Mouse (Mus musculus): ENCODE results near the gene Trp53tg5. TPM values are rescaled to one million over a fixed set of nuclear protein-coding genes. Genes with fewer than 3 reads are reported as not detected.

The Trp53tg5 gene
- polyA plus RNA-seq, 1 experiment from 2014 or later, result not detected

DNA sequence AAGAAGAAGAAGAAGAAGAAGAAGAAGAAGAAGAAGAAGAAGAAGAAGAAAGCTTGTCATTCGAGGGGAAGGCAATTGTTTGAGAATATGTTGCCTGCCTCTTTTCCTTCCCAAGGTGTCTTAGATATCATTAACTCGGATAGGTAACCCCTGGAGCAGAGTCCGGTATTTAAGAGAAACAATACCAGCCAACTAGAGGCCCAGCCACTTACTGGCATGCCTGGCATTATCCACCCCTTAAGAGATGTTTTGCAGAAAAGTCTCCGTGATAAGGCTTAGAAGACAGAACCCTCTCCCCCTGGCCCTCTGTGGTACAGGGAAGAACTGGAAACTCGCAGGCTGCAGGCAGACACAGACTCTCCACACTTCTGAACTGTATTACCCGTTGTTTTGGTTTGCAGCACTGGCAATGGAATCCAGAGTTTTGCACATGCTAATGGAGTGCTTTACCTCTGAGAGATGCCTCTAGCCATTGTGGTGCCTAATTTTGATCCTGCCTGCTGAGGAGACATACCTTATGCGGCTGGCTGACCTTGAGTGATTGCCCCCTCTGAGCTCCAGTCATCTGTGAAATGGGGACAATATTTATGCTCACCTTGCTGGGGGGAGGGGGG is 19.5 kb downstream of the Trp53tg5 start:
- H3K27me3 ChIP-seq (ENCODE audit: low read depth, poor library complexity, severe bottlenecking), result peaks cover 4% of the 10 kb centered on the region
- H3K36me3 ChIP-seq, result no peaks in the 10 kb centered on the region
- no peak overlapping the region for H3K4me3 ChIP-seq
- H3K27ac ChIP-seq (replicated peaks), result no peak overlapping the region
- 75% methylated on average over 7 of the region's 7 CpGs for WGBS
- H3K4me1 ChIP-seq, result peaks cover 23% of the 10 kb centered on the region
- no peak for DNase-seq (ENCODE audit: low spot score)
- no peaks in the 10 kb centered on the region for H3K9me3 ChIP-seq (replicated peaks)

DNA sequence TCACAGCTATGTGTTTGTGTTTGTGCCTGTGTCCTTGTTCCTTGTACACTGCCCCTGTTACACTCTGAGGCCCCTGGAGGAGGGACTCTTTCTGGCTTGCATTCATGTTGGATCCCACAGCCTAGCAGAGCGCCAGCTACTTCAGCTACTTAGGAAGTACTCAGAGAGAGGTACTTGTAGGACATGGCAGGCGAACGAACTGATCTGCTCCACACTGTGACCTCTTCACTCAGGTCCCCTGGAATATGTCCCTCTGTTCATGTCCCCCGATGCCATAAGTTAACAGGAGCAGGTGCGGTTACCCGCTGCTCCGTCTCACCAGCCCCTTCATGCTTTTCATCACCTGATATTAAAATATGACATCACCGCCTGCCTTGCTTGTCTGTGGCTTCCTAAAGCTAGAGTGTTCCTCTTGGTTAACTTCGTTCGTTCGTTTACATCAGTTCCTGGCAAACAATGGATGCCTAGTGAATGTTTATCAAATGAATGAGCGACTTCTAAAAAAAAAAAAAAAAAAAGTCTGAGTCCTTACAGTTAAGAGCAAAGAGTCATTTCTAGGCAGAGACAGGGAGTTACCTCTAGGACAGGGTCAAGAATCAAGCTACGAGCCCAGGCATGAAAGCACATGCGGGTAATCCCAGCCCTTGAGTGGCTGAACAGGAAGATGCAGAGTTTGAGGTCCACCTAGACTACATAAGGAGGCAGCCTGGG is 20.3 kb downstream of the Trp53tg5 start:
- peaks cover 4% of the 10 kb centered on the region for H3K27me3 ChIP-seq (ENCODE audit: low read depth, poor library complexity, severe bottlenecking)
- DNase-seq (ENCODE audit: low spot score), result no peak
- H3K4me3 ChIP-seq, result no peak overlapping the region
- H3K9me3 ChIP-seq (replicated peaks), result no peaks in the 10 kb centered on the region
- H3K27ac ChIP-seq (replicated peaks), result no peak overlapping the region
- WGBS, result 88% methylated on average over 14 of the region's 14 CpGs
- H3K36me3 ChIP-seq, result no peaks in the 10 kb centered on the region
- H3K4me1 ChIP-seq, result peaks cover 23% of the 10 kb centered on the region

DNA sequence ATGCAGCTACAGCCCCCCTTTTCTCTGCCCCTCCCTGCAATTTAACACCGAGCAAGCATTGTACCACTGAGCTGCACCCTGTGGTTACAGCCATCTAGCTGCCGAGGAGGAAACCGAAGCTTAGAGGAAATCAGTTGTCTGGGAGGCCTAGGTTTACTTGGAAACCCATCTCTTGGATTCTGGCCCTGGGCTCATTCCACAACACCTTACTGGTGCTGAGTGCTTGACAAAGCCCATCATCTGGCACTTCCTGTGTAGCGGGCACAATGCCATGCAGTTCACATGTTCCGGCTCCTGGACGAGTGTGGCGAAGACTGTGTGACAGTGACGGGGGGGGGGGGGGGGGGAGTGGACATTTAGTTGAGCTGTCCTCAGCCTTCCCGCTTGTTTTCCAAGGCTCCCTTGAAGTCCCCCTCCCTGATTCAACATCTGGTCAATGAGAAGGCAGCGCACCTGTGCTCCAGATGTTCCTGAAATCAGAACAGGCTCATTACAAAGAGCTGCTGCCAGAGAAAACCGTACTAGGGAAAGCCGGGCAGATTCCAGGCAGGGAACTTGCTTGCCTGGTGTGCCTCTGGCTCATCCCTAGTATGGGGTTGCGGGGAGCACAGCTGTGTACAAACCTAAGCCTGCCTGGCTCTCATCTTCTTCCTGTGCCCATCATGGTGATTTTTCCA is 21.4 kb downstream of the Trp53tg5 start:
- H3K27ac ChIP-seq (replicated peaks), result no peak overlapping the region
- H3K27me3 ChIP-seq (ENCODE audit: low read depth, poor library complexity, severe bottlenecking), result peaks cover 4% of the 10 kb centered on the region
- DNase-seq (ENCODE audit: low spot score), result no peak
- no peaks in the 10 kb centered on the region for H3K36me3 ChIP-seq
- peaks cover 14% of the 10 kb centered on the region for H3K4me1 ChIP-seq
- WGBS, result 51% methylated on average over 13 of the region's 13 CpGs
- H3K9me3 ChIP-seq (replicated peaks), result no peaks in the 10 kb centered on the region
- H3K4me3 ChIP-seq, result no peak overlapping the region

DNA sequence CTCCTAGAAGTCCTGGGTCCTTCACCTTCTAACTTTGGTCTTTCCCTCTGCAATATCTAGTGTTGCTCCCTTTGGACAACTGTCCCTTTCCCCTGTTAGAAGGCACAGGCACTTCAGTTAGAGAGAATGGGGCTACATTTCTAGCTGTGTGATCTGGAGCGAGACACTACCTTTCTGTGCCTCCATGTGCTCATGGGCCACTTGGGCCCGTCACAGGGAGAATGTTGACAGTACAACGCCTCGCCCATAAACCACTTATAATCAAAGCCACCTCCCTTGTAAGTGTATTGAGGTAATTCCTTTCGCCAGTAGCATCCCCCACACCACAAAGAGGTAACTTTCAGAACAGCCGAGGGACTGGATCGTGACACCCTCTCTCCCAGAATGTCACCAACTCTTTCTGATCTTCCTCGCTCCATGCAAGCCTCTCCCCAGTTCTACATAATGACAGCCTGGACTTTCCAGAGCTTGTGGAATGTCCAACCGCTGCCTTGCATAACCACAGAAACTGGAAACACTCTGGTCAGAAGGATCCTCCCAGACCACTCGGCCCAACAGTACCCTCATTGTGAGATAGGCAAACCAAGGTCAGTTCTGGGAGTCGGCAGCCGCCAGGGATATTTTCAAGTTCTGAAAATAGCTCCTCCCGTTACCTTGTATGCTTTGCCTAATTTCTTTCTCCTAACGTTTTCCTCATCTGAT is 24.0 kb downstream of the Trp53tg5 start:
- Histone ChIP-seq H3K9me3 (replicated peaks) (no peaks in the 10 kb centered on the region), H3K4me3 (no peak overlapping the region), H3K36me3 (no peaks in the 10 kb centered on the region), H3K4me1 (no peaks in the 10 kb centered on the region), H3K27ac (replicated peaks) (no peak overlapping the region), H3K27me3 (ENCODE audit: low read depth, poor library complexity, severe bottlenecking) (peaks cover 14% of the 10 kb centered on the region)
- WGBS, result 92% methylated on average over 14 of the region's 14 CpGs
- DNase-seq (ENCODE audit: low spot score), result no peak

DNA sequence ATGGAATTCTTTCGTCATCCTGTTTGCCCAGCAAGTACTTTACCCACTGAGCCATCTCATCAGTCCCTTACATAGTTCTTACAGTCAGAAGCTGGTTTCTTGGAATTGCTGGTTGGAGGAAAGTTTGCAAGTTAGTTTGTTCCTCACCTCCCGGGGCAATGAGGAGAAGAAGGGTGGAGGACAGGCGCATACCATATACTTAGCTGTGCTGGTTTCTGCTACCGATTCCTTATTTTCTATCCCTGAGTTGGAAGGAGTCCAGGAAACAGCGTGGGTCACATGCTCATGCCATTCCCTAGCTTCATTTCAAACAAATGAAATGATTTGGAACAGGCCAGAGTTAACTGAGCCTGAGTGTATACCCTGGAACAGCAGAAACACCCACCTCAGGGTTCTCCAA is 24.6 kb downstream of the Trp53tg5 start:
- 86% methylated on average over 5 of the region's 5 CpGs for WGBS
- Histone ChIP-seq H3K4me1 (no peaks in the 10 kb centered on the region; the same call in 1 of the 2 replicates), H3K9me3 (replicated peaks) (no peaks in the 10 kb centered on the region), H3K4me3 (no peak overlapping the region), H3K36me3 (no peaks in the 10 kb centered on the region), H3K27ac (replicated peaks) (no peak overlapping the region), H3K27me3 (ENCODE audit: low read depth, poor library complexity, severe bottlenecking) (peaks cover 20% of the 10 kb centered on the region)
- DNase-seq (ENCODE audit: low spot score), result no peak

GRCm38 (mm10) chr2:164448140-164448539 is 25.4 kb downstream of the Trp53tg5 start:
- no peaks in the 10 kb centered on the region for H3K36me3 ChIP-seq
- DNase-seq (ENCODE audit: low spot score), result no peak
- peaks cover 8% of the 10 kb centered on the region for H3K4me1 ChIP-seq
- WGBS, result 80% methylated on average over 1 of the region's 1 CpGs
- H3K27me3 ChIP-seq (ENCODE audit: low read depth, poor library complexity, severe bottlenecking), result peaks cover 28% of the 10 kb centered on the region
- H3K4me3 ChIP-seq, result no peak overlapping the region
- no peak overlapping the region for H3K27ac ChIP-seq (replicated peaks)
- no peaks in the 10 kb centered on the region for H3K9me3 ChIP-seq (replicated peaks)

GRCm38 (mm10) chr2:164446086-164446469 is 27.4 kb downstream of the Trp53tg5 start:
- Histone ChIP-seq H3K9me3 (replicated peaks) (no peaks in the 10 kb centered on the region), H3K4me3 (no peak overlapping the region), H3K4me1 (peaks cover 28% of the 10 kb centered on the region), H3K27me3 (ENCODE audit: low read depth, poor library complexity, severe bottlenecking) (peaks cover 40% of the 10 kb centered on the region), H3K36me3 (no peaks in the 10 kb centered on the region), H3K27ac (replicated peaks) (no peak overlapping the region)
- DNase-seq (ENCODE audit: low spot score), result no peak
- 89% methylated on average over 3 of the region's 3 CpGs for WGBS

- H3K36me3 ChIP-seq, result no peaks in the 10 kb centered on the region
- H3K9me3 ChIP-seq (replicated peaks), result no peaks in the 10 kb centered on the region
- 84% methylated on average over 3 of the region's 3 CpGs for WGBS
- H3K27me3 ChIP-seq (ENCODE audit: low read depth, poor library complexity, severe bottlenecking), result peaks cover 45% of the 10 kb centered on the region
- no peak for DNase-seq (ENCODE audit: low spot score)
- H3K27ac ChIP-seq (replicated peaks), result no peak overlapping the region
- no peak overlapping the region for H3K4me3 ChIP-seq
- H3K4me1 ChIP-seq, result peaks cover 32% of the 10 kb centered on the region
Observed at GRCm38 (mm10) chr2:164445399-164446085, 28.0 kb downstream of the Trp53tg5 start.

- Histone ChIP-seq H3K4me3 (no peak overlapping the region), H3K4me1 (peaks cover 34% of the 10 kb centered on the region), H3K36me3 (no peaks in the 10 kb centered on the region), H3K27ac (replicated peaks) (no peak overlapping the region), H3K9me3 (replicated peaks) (no peaks in the 10 kb centered on the region), H3K27me3 (ENCODE audit: low read depth, poor library complexity, severe bottlenecking) (peaks cover 48% of the 10 kb centered on the region)
- WGBS, result 80% methylated on average over 2 of the region's 2 CpGs
- DNase-seq (ENCODE audit: low spot score), result no peak
Observed at GRCm38 (mm10) chr2:164444701-164445100, 28.8 kb downstream of the Trp53tg5 start.

DNA sequence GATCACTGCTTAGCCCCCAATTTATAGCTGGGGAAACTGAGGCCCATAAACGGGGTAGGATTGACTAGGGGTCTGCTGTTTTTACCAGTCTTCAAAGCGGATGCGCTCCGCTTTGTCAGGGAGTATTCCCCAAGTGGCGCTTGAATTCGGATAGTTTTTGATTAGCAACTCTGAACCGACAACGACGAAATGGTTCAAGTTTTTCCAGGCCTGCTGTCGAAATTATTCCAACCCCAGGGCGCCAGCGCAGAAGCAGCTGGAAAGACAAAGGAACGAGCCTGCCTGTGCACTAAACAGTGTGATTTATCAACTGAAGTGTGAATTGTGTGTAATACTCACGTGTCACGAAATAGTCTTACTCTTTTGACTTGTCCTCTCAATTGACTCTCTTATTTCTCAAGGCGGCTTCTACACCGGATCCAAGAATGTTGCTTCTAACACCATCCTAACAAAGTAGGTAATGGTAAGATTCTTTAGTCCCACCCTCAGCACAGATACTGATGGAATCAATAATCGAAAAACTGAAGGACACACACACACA is 30.0 kb downstream of the Trp53tg5 start, which contains the start of gene Sdc4:
Sdc4 (minus strand) TSS at position 428 of the 541 bp plus-strand sequence.
- H3K27me3 ChIP-seq (ENCODE audit: low read depth, poor library complexity, severe bottlenecking), result peaks cover 58% of the 10 kb centered on the region
- H3K36me3 ChIP-seq, result no peaks in the 10 kb centered on the region
- WGBS, result 7% methylated on average over 18 of the region's 18 CpGs
- H3K4me1 ChIP-seq, result peaks cover 34% of the 10 kb centered on the region
- H3K9me3 ChIP-seq (replicated peaks), result no peaks in the 10 kb centered on the region
- H3K4me3 ChIP-seq, result peak within 1 kb of the TSS; percentile 71
- peak within 1 kb of the TSS; percentile 85 for H3K27ac ChIP-seq (replicated peaks)
- DNase-seq (ENCODE audit: low spot score), result no peak

DNA sequence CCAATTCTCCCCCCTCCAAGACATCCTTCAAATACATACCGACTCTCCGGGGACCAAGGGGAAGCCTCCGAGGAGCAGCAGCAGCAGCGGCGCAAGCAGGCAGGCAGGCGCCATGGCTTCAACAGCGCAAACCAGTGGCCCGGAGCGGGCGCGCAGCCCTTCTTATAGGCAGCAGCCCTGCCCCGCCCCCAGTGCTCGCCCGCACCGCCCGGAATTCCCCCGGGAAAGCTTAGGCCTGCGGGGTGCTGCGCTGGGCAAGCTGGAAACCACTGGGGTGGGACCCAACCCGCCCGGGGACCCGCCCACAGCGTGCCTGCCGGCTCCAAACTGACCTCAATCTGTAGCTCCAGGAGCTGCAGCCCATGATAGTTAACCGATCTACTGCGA is 30.5 kb downstream of the Trp53tg5 start:
- no peaks in the 10 kb centered on the region for H3K36me3 ChIP-seq
- no peaks in the 10 kb centered on the region for H3K9me3 ChIP-seq (replicated peaks)
- WGBS, result under 1% methylated on average over 26 of the region's 26 CpGs
- H3K4me3 ChIP-seq, result peak overlapping the region; percentile 71
- H3K27ac ChIP-seq (replicated peaks), result peak overlapping the region; percentile 85
- peaks cover 34% of the 10 kb centered on the region for H3K4me1 ChIP-seq
- H3K27me3 ChIP-seq (ENCODE audit: low read depth, poor library complexity, severe bottlenecking), result peaks cover 58% of the 10 kb centered on the region
- peak; percentile 86 for DNase-seq (ENCODE audit: low spot score)

All from midbrain, embryonic 10.5 days (tissue).